Mouse (Mus musculus) MEL (cell line): ENCODE results near the gene Tmem108. TPM values are rescaled to one million over a fixed set of nuclear protein-coding genes. Genes with fewer than 3 reads are reported as not detected.

Experiments
- DNase-seq: peaks from one replicate; pipeline ENCODE4 v3.0.0; 2011; ENCODE audit warnings: low read depth, low spot score
- H3K27ac ChIP-seq: 2 replicates; pipeline ENCODE4 v1.5.1; 2012; ENCODE audit warnings: low read depth, mild to moderate bottlenecking, control low read depth, low read length, moderate library complexity; ENCODE audit not compliant: control insufficient read depth
- H3K27me3 ChIP-seq, 2 experiments: fragments of 150-350 bp in 1 of 2; sonication (generic) in 1 of 2; 2 replicates each; pipeline ENCODE4 v1.6.1; 2012; ENCODE audit warnings: low read length in 2 of 2, mild to moderate bottlenecking in 2 of 2, improper control_type of control experiment in 1 of 2, moderate library complexity in 1 of 2; ENCODE audit not compliant: insufficient read depth in 2 of 2, control insufficient read depth in 1 of 2
- H3K36me3 ChIP-seq, 2 experiments: 2 replicates each; pipeline ENCODE4 v1.6.1; 2012 to 2014; ENCODE audit warnings: low read length in 2 of 2, improper control_type of control experiment in 1 of 2, inconsistent platforms in 1 of 2, mild to moderate bottlenecking in 1 of 2; ENCODE audit not compliant: insufficient read depth in 2 of 2, control insufficient read depth in 1 of 2
- H3K4me1 ChIP-seq, 2 experiments: fragments of 150-350 bp in 1 of 2; sonication (generic) in 1 of 2; 2 replicates each; pipeline ENCODE4 v1.6.1; 2012; ENCODE audit warnings: low read length in 2 of 2, improper control_type of control experiment in 1 of 2, mild to moderate bottlenecking in 1 of 2; ENCODE audit not compliant: insufficient read depth in 2 of 2, control insufficient read depth in 1 of 2
- H3K4me3 ChIP-seq, 2 experiments: fragments of 150-350 bp in 1 of 2; sonication (generic) in 1 of 2; 2 replicates each; pipeline ENCODE4 v1.5.1; 2012; ENCODE audit warnings: low read depth in 2 of 2, low read length in 2 of 2, mild to moderate bottlenecking in 2 of 2, moderate library complexity in 2 of 2, control low read depth in 1 of 2, improper control_type of control experiment in 1 of 2; ENCODE audit not compliant: control insufficient read depth in 1 of 2, insufficient read depth in 1 of 2
- H3K79me2 ChIP-seq: 2 replicates; pipeline ENCODE4 v1.6.1; 2012; ENCODE audit warnings: mild to moderate bottlenecking, low read length, moderate library complexity; ENCODE audit not compliant: control insufficient read depth, poor library complexity, insufficient read depth
- H3K9ac ChIP-seq: 2 replicates; pipeline ENCODE4 v1.6.1; 2012; ENCODE audit warnings: low read depth, mild to moderate bottlenecking, control low read depth, low read length, moderate library complexity; ENCODE audit not compliant: control insufficient read depth, poor library complexity, severe bottlenecking
- H3K9me3 ChIP-seq: fragments of 150-350 bp; sonication (generic); replicated peaks from 2 replicates; pipeline ENCODE4 v1.6.1; 2012; ENCODE audit warnings: mild to moderate bottlenecking, low read length, improper control_type of control experiment, moderate library complexity; ENCODE audit not compliant: insufficient read depth
- CTCF ChIP-seq, 3 experiments: IDR thresholded peaks in 2 of 3; conservative IDR thresholded peaks in 1 of 3; 2 replicates each; pipeline ENCODE4 v1.5.1; 2011 to 2012; ENCODE audit warnings: low read length in 3 of 3, low read depth in 2 of 3, mild to moderate bottlenecking in 2 of 3, improper control_type of control experiment in 1 of 3, inconsistent platforms in 1 of 3, mixed read lengths in 1 of 3, moderate library complexity in 1 of 3; ENCODE audit not compliant: control insufficient read depth in 1 of 3, insufficient read depth in 1 of 3, poor library complexity in 1 of 3, severe bottlenecking in 1 of 3
- E2F4 ChIP-seq: IDR thresholded peaks from 2 replicates; pipeline ENCODE4 v1.6.1; 2011; ENCODE audit warnings: low read depth, low read length, improper control_type of control experiment, borderline replicate concordance
- ETS1 ChIP-seq: IDR thresholded peaks from 2 replicates; pipeline ENCODE4 v1.6.1; 2012; ENCODE audit warnings: low read depth, mild to moderate bottlenecking, inconsistent platforms, low read length, improper control_type of control experiment, moderate library complexity
- GABPA ChIP-seq: IDR thresholded peaks from 2 replicates; pipeline ENCODE4 v1.6.1; 2012; ENCODE audit warnings: low read depth, mild to moderate bottlenecking, inconsistent platforms, low read length, improper control_type of control experiment, moderate library complexity
- HCFC1 ChIP-seq: IDR thresholded peaks from 2 replicates; pipeline ENCODE4 v1.6.1; 2012; ENCODE audit warnings: low read depth, mild to moderate bottlenecking, inconsistent platforms, low read length, improper control_type of control experiment, moderate library complexity
- JUND ChIP-seq: IDR thresholded peaks from 2 replicates; pipeline ENCODE4 v1.6.1; 2011; ENCODE audit warnings: low read depth, mild to moderate bottlenecking, improper control_type of control experiment, low read length
- MAFK ChIP-seq: IDR thresholded peaks from 2 replicates; pipeline ENCODE4 v1.6.1; 2011; ENCODE audit warnings: low read depth, mild to moderate bottlenecking, low read length, improper control_type of control experiment, borderline replicate concordance
- MAZ ChIP-seq: IDR thresholded peaks from 2 replicates; pipeline ENCODE4 v1.6.1; 2012; ENCODE audit warnings: low read depth, mild to moderate bottlenecking, inconsistent platforms, low read length, improper control_type of control experiment
- MYB ChIP-seq: IDR thresholded peaks from 2 replicates; pipeline ENCODE4 v1.6.1; 2011; ENCODE audit warnings: mild to moderate bottlenecking, low read depth, low read length, improper control_type of control experiment
- NELFE ChIP-seq: IDR thresholded peaks from 2 replicates; pipeline ENCODE4 v1.6.1; 2011; ENCODE audit warnings: low read depth, low read length, improper control_type of control experiment
- RAD21 ChIP-seq: IDR thresholded peaks from 2 replicates; pipeline ENCODE4 v1.6.1; 2011; ENCODE audit warnings: mild to moderate bottlenecking, low read depth, low read length, improper control_type of control experiment
- SMC3 ChIP-seq: IDR thresholded peaks from 2 replicates; pipeline ENCODE4 v1.6.1; 2011; ENCODE audit warnings: low read depth, low read length, improper control_type of control experiment
- TAL1 ChIP-seq: IDR thresholded peaks from 2 replicates; pipeline ENCODE4 v1.6.1; 2012; ENCODE audit warnings: mild to moderate bottlenecking, inconsistent platforms, low read length, moderate library complexity, mixed read lengths
- UBTF ChIP-seq: IDR thresholded peaks from 2 replicates; pipeline ENCODE4 v1.6.1; 2012; ENCODE audit warnings: low read depth, mild to moderate bottlenecking, inconsistent platforms, low read length, improper control_type of control experiment, moderate library complexity, borderline replicate concordance; ENCODE audit not compliant: insufficient read depth
- USF1 ChIP-seq: IDR thresholded peaks from 2 replicates; pipeline ENCODE4 v1.6.1; 2014; ENCODE audit warnings: low read depth, mild to moderate bottlenecking, inconsistent platforms, low read length, improper control_type of control experiment, moderate library complexity
- ZMIZ1 ChIP-seq: IDR thresholded peaks from 2 replicates; pipeline ENCODE4 v1.6.1; 2012; ENCODE audit warnings: low read depth, mild to moderate bottlenecking, inconsistent platforms, low read length, improper control_type of control experiment, moderate library complexity
- ZNF384 ChIP-seq: IDR thresholded peaks from 2 replicates; pipeline ENCODE4 v1.6.1; 2012; ENCODE audit warnings: low read depth, mild to moderate bottlenecking, inconsistent platforms, low read length, improper control_type of control experiment
- polyA plus RNA-seq, 2 experiments: library from polyadenylated mRNA; stranded (reverse) in 1 of 2; unstranded in 1 of 2; fragments of >175 nt in 1 of 2; fragments of >200 nt in 1 of 2; gene quantifications; 2 replicates each; pipeline versions ENCODE4 v1.2.1 to v1.2.4; 2012; ENCODE audit warnings: low replicate concordance in 2 of 2, low read depth in 1 of 2; ENCODE audit not compliant: insufficient read length in 2 of 2, insufficient read depth in 1 of 2, missing spikeins in 1 of 2
- total RNA-seq: library from RNA; depleted of rRNA; stranded (reverse); fragments of 300-350 nt; gene quantifications from 2 replicates; pipeline ENCODE4 v1.2.3, GENCODE M21; 2012

The Tmem108 gene
- total and polyA plus RNA-seq, 3 experiments, result not detected

DNA sequence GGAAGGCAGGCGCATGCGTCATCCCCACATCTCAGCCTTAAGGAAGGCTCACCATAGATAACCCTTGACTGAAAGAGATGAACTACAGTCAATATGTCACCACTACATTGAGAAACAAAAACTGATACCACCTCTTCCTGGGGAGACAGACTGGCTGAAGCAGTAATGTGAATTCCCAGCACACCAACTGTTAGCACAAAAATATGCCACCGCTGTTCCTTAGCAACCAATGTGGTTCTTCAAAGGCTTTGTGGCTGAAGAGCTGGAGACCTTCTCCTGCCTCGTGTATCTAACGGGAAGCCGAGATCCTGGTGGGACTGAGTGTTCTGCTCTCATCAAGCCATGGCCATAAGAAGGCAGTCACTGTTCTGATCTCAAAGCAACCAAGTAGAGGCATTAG is 92.8 kb downstream of the Tmem108 start:
- H3K4me1 ChIP-seq, result no peaks in the 10 kb centered on the region
- H3K27me3 ChIP-seq, result no peaks in the 10 kb centered on the region
- H3K4me3 ChIP-seq, result no peak overlapping the region
- H3K9ac ChIP-seq, result no peak overlapping the region
- DNase-seq, result no peak
- H3K27ac ChIP-seq, result no peak overlapping the region
- H3K9me3 ChIP-seq, result no peaks in the 10 kb centered on the region
- no peak for TF ChIP-seq MAZ
- TF ChIP-seq ZMIZ1, result no peak
- no peak for TF ChIP-seq MAFK
- TF ChIP-seq GABPA, result no peak
- no peak for TF ChIP-seq NELFE
- no peak for TF ChIP-seq ETS1
- TF ChIP-seq USF1, result no peak
- TF ChIP-seq, all 39 proteins: peak for 0
- no peaks in the 10 kb centered on the region for H3K36me3 ChIP-seq
- no peaks in the 10 kb centered on the region for H3K79me2 ChIP-seq

DNA sequence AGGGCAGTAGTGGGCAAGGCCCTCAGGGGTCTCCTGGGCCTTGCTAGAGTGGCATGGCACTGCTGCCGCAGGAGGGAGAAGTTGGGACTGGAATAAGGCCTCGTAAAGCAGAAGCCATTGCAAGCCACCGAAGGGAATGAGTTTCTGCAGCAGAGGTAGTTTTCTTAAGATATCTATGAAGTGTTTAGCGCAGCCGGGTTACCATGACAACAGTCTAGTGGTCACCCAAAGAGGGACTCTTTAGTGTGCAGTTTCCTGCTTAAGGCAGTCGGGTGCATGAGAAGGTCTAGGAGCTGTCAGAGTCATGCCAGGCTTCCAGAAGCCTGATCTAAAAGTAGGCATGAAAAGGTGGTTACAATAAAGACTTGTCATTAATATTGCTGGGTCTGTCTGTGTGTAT is 95.8 kb downstream of the Tmem108 start:
- Histone ChIP-seq H3K9ac (no peak overlapping the region), H3K4me3 (no peak overlapping the region), H3K27me3 (no peaks in the 10 kb centered on the region), H3K4me1 (no peaks in the 10 kb centered on the region), H3K27ac (no peak overlapping the region), H3K79me2 (no peaks in the 10 kb centered on the region), H3K36me3 (no peaks in the 10 kb centered on the region), H3K9me3 (no peaks in the 10 kb centered on the region)
- DNase-seq, result no peak
- TF ChIP-seq HCFC1 (no peak), RAD21 (no peak), MYB (no peak), CTCF (IDR thresholded peaks at IDR 0.05 in 2 of 3, conservative IDR thresholded peaks at IDR 0.05 in 1 of 3; ENCODE audit: control insufficient read depth in 1 of 3, insufficient read depth in 1 of 3, low read depth in 2 of 3, low read length in 3 of 3, poor library complexity in 1 of 3, severe bottlenecking in 1 of 3) (no peak), USF1 (no peak), TAL1 (no peak), E2F4 (no peak), SMC3 (no peak), JUND (no peak)

DNA sequence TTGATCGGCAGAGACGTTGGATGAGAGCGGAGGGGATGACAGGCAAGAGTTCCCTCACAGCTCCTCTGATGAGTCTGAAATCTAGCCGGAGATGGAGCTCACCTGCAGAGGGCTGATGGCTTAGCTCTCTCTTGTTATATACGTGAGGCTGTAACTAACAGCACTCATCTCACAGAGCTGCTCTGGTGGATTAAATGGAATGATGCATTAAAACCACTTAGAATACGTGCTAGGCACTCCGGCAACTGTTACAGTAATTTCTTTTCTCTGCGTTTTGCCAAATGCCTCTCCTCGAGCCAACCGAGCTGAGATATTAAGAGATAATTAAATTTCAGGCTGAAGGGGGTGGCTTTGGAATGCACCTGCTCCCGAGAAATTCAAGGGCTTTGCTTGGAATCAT is 97.5 kb downstream of the Tmem108 start:
- no peaks in the 10 kb centered on the region for H3K27me3 ChIP-seq
- H3K9ac ChIP-seq, result no peak overlapping the region
- no peaks in the 10 kb centered on the region for H3K36me3 ChIP-seq
- no peak for DNase-seq
- H3K4me1 ChIP-seq, result no peaks in the 10 kb centered on the region
- no peaks in the 10 kb centered on the region for H3K79me2 ChIP-seq
- H3K4me3 ChIP-seq, result no peak overlapping the region
- no peak for TF ChIP-seq UBTF
- no peak for TF ChIP-seq ZNF384
- no peak for TF ChIP-seq TAL1
- H3K27ac ChIP-seq, result no peak overlapping the region
- H3K9me3 ChIP-seq, result no peaks in the 10 kb centered on the region
